Mouse (Mus musculus) right cerebral cortex, adult 2 months (tissue): ENCODE data around the gene Syt16.

Source experiments
- DNase-seq, 2 experiments: peaks; one replicate each; pipeline ENCODE4 v3.0.0; 2021 to 2022; ENCODE audit warnings: low spot score in 2 of 2

Gene Syt16

GRCm38 (mm10) chr12:74105811-74106513 lies 108.5 kb downstream of the Syt16 start:
- no peak for DNase-seq

- DNase-seq: peak; percentile 68 to 70
Measured at GRCm38 (mm10) chr12:74108663-74109081, 111.2 kb downstream of the Syt16 start.

- DNase-seq: no peak
Measured at GRCm38 (mm10) chr12:74109462-74110068, 112.1 kb downstream of the Syt16 start.

- DNase-seq: no peak
Measured at GRCm38 (mm10) chr12:74116825-74117224, 119.4 kb downstream of the Syt16 start.

- DNase-seq: no peak
Measured at GRCm38 (mm10) chr12:74125796-74126195, 128.3 kb downstream of the Syt16 start.

- no peak for DNase-seq
Measured at GRCm38 (mm10) chr12:74128229-74128628, 130.8 kb downstream of the Syt16 start.

- DNase-seq: no peak
Measured at GRCm38 (mm10) chr12:74131790-74132189, 134.3 kb downstream of the Syt16 start.

- DNase-seq: peak; percentile 44 to 53
Measured at GRCm38 (mm10) chr12:74142147-74142546, 144.7 kb downstream of the Syt16 start.

- no peak for DNase-seq
Measured at GRCm38 (mm10) chr12:74144385-74144784, 146.9 kb downstream of the Syt16 start.

- no peak for DNase-seq
Measured at GRCm38 (mm10) chr12:74160791-74161190, 163.3 kb downstream of the Syt16 start.

- no peak for DNase-seq
Measured at GRCm38 (mm10) chr12:74163080-74163479, 165.6 kb downstream of the Syt16 start.

- no peak for DNase-seq
Measured at GRCm38 (mm10) chr12:74171257-74171656, 173.8 kb downstream of the Syt16 start.

- no peak for DNase-seq
Measured at GRCm38 (mm10) chr12:74173902-74174301, 176.4 kb downstream of the Syt16 start.

GRCm38 (mm10) chr12:74184596-74184995 lies 187.1 kb downstream of the Syt16 start:
- DNase-seq: no peak

- peak; percentile 29 to 33 for DNase-seq
Measured at GRCm38 (mm10) chr12:74188243-74188785, 190.9 kb downstream of the Syt16 start.

- DNase-seq: peak; percentile 47 to 54
Measured at GRCm38 (mm10) chr12:74188815-74189214, 191.4 kb downstream of the Syt16 start.

- DNase-seq: no peak
Measured at GRCm38 (mm10) chr12:74189840-74190239, 192.4 kb downstream of the Syt16 start.

- DNase-seq: no peak
Measured at GRCm38 (mm10) chr12:74190297-74190696, 192.8 kb downstream of the Syt16 start.

GRCm38 (mm10) chr12:74192552-74192951 lies 195.1 kb downstream of the Syt16 start:
- DNase-seq: no peak

- DNase-seq: no peak
Measured at GRCm38 (mm10) chr12:74201410-74201809, 203.9 kb downstream of the Syt16 start.

- DNase-seq: no peak
Measured at GRCm38 (mm10) chr12:74202431-74203042, 205.1 kb downstream of the Syt16 start.

GRCm38 (mm10) chr12:74212156-74212555 lies 214.7 kb downstream of the Syt16 start:
- DNase-seq: no peak
